ENCODE assay signal across 7 mouse cellular contexts in genomic region chr6:37097356-37098155, GRCm38 (mm10).
DNase-seq lines count a peak whose midpoint lies in the region; ATAC-seq and TF ChIP-seq lines count a peak whose summit lies in the region.

No protein-coding gene starts in this region.

- ATAC-seq in intestine, embryonic 16.5 days: peak; percentile 55; the same call in 1 of the 2 replicates
- peak; percentile 48; the same call in 1 of the 2 replicates for ATAC-seq in midbrain, embryonic 14.5 days (ENCODE audit: low FRiP score, low TSS enrichment)

- H3K4me1 ChIP-seq in intestine, embryonic 16.5 days (ENCODE audit: control insufficient read depth, insufficient read depth, low read length): no peaks in the 10 kb centered on the region
- H3K4me1 ChIP-seq in midbrain, embryonic 14.5 days (ENCODE audit: control insufficient read depth, insufficient read depth, low read length): no peaks in the 10 kb centered on the region
- no peaks in the 10 kb centered on the region for H3K4me1 ChIP-seq in spleen, adult 2 months (ENCODE audit: control insufficient read depth, insufficient read depth, insufficient read length)

- no peak overlapping the region for H3K27ac ChIP-seq in intestine, embryonic 16.5 days (ENCODE audit: low read length)
- no peak overlapping the region for H3K27ac ChIP-seq in midbrain, embryonic 14.5 days (replicated peaks; ENCODE audit: low read depth, low read length)
- H3K27ac ChIP-seq in spleen, adult 2 months (ENCODE audit: insufficient read depth, low read length): no peak overlapping the region

- no peak overlapping the region for H3K9ac ChIP-seq in intestine, embryonic 16.5 days (ENCODE audit: low read depth, low read length)
- H3K9ac ChIP-seq in midbrain, embryonic 14.5 days (replicated peaks; ENCODE audit: low read length): no peak overlapping the region

- H3K9me3 ChIP-seq in intestine, embryonic 16.5 days (ENCODE audit: control insufficient read depth, low read length): no peaks in the 10 kb centered on the region
- H3K9me3 ChIP-seq in midbrain, embryonic 14.5 days (ENCODE audit: control insufficient read depth, low read length): no peaks in the 10 kb centered on the region

- H3K4me2 ChIP-seq in intestine, embryonic 16.5 days (ENCODE audit: low read depth, low read length): no peak overlapping the region
- H3K4me2 ChIP-seq in midbrain, embryonic 14.5 days (ENCODE audit: low read length): no peak overlapping the region

- 45% methylated on average over 18 of the region's 18 CpGs for WGBS in intestine, embryonic 16.5 days
- 50% methylated on average over 18 of the region's 18 CpGs for WGBS in midbrain, embryonic 14.5 days
- 48% methylated on average over 18 of the region's 18 CpGs for WGBS in spleen, adult 2 months

- no peaks in the 10 kb centered on the region for H3K27me3 ChIP-seq in intestine, embryonic 16.5 days (replicated peaks; ENCODE audit: control insufficient read depth, insufficient read depth, low read length)
- H3K27me3 ChIP-seq in midbrain, embryonic 14.5 days (ENCODE audit: control insufficient read depth, insufficient read depth, low read length): no peaks in the 10 kb centered on the region
- no peaks in the 10 kb centered on the region for H3K27me3 ChIP-seq in spleen, adult 2 months (ENCODE audit: control insufficient read depth, insufficient read depth, low read length)

- peak; percentile 78 for DNase-seq in adrenal gland, adult 2 months
- peak; percentile 95 for DNase-seq in embryo, embryonic 10.5 days (ENCODE audit: low spot score)
- DNase-seq in gastrocnemius, postnatal 4 days (ENCODE audit: low spot score in 2 of 2): peak; percentile 70 to 89
- DNase-seq in left cerebral cortex, postnatal 25 days (ENCODE audit: low spot score in 2 of 2): peak; percentile 89 to 92
- peak; percentile 96 for DNase-seq in midbrain, embryonic 14.5 days
- peak; percentile 4 to 55 for DNase-seq in spleen, adult 2 months (ENCODE audit: low read depth in 1 of 2, low spot score in 2 of 2)

- H3K36me3 ChIP-seq in intestine, embryonic 16.5 days (ENCODE audit: control insufficient read depth, insufficient read depth, low read length): no peaks in the 10 kb centered on the region
- no peaks in the 10 kb centered on the region for H3K36me3 ChIP-seq in midbrain, embryonic 14.5 days (ENCODE audit: control insufficient read depth, insufficient read depth, low read length)
- H3K36me3 ChIP-seq in spleen, adult 2 months (ENCODE audit: control insufficient read depth, insufficient read depth, low read length): no peaks in the 10 kb centered on the region

- H3K4me3 ChIP-seq in intestine, embryonic 16.5 days (ENCODE audit: low read length): no peak overlapping the region
- no peak overlapping the region for H3K4me3 ChIP-seq in midbrain, embryonic 14.5 days (replicated peaks; ENCODE audit: low read depth, low read length)
- no peak overlapping the region for H3K4me3 ChIP-seq in spleen, adult 2 months (ENCODE audit: extremely low read depth, insufficient read depth, insufficient read length)

- no peak for TF ChIP-seq POLR2A in spleen, adult 2 months (IDR thresholded peaks at IDR 0.05; ENCODE audit: low read depth, low read length)

- intact Hi-C loops in left cerebral cortex, postnatal 25 days (cut with DNase I): loop anchor here (1.0 to 5.0 kb wide), 4 partner anchors 120 to 357 kb away; no protein-coding TSS in a partner anchor

- TF ChIP-seq CTCF in spleen, adult 2 months (IDR thresholded peaks at IDR 0.05; ENCODE audit: extremely low read depth, insufficient read depth, insufficient read length, insufficient replicate concordance): peak; percentile 76; the same call in 1 of the 2 replicates

Comparison
In these comparisons a context has a peak if more than half of its experiments do, and no peak if none do; other contexts are left out.
1. DNase-seq: peak in every context shown above with its lines; median percentile 96 in midbrain, embryonic 14.5 days; 95 in embryo, embryonic 10.5 days; 90 in left cerebral cortex, postnatal 25 days; 80 in gastrocnemius, postnatal 4 days; 78 in adrenal gland, adult 2 months; 30 in spleen, adult 2 months.